Mouse (Mus musculus) embryonic facial prominence, embryonic 11.5 days (tissue): ENCODE measurements at regions not wholly inside any gene's neighbourhood (a gene's known extent, or its start where the extent isn't known, plus 50 kb on each side); places are given as distances from the start of the nearest gene placed in this dataset.
A peak's percentile ranks its signal among the peaks of the same experiment; 100 is the strongest.

Experiments
- ATAC-seq: fragments of 200-750 bp; cut with Nextera tagmentation; replicated peaks from 2 replicates; pipeline ENCODE4 v1.8.0; 2017; ENCODE audit warnings: low read depth; ENCODE audit not compliant: insufficient number of reproducible peaks, low FRiP score, low TSS enrichment
- DNase-seq: peaks from one replicate; pipeline ENCODE4 v3.0.0-alpha.2; 2015; ENCODE audit warnings: low spot score
- H3K27ac ChIP-seq: fragments of 300-500 bp; sonication (generic); replicated peaks from 2 replicates; pipeline ENCODE4 v1.5.1; 2014; ENCODE audit warnings: mild to moderate bottlenecking, low read depth, low read length, control low read depth
- H3K27me3 ChIP-seq: fragments of 300-500 bp; sonication (generic); 2 replicates; pipeline ENCODE4 v1.6.1; 2014; ENCODE audit warnings: mild to moderate bottlenecking, low read length, moderate library complexity, mixed read lengths; ENCODE audit not compliant: control insufficient read depth, insufficient read depth
- H3K36me3 ChIP-seq: fragments of 300-500 bp; sonication (generic); replicated peaks from 2 replicates; pipeline ENCODE4 v1.6.1; 2014; ENCODE audit warnings: low read depth, mild to moderate bottlenecking, low read length, moderate library complexity, mixed read lengths; ENCODE audit not compliant: control insufficient read depth, insufficient read depth
- H3K4me1 ChIP-seq: fragments of 300-500 bp; sonication (generic); 2 replicates; pipeline ENCODE4 v1.6.1; 2014; ENCODE audit warnings: low read length, mixed read lengths; ENCODE audit not compliant: control insufficient read depth, insufficient read depth
- H3K4me2 ChIP-seq: fragments of 300-500 bp; sonication (generic); 2 replicates; pipeline ENCODE4 v1.6.1; 2014; ENCODE audit warnings: low read depth, mild to moderate bottlenecking, control low read depth, low read length, moderate library complexity
- H3K4me3 ChIP-seq: fragments of 300-500 bp; sonication (generic); 2 replicates; pipeline ENCODE4 v1.5.1; 2014; ENCODE audit warnings: low read depth, low read length, control low read depth
- H3K9ac ChIP-seq: fragments of 300-500 bp; sonication (generic); replicated peaks from 2 replicates; pipeline ENCODE4 v1.6.1; 2014; ENCODE audit warnings: mild to moderate bottlenecking, control low read depth, low read length
- H3K9me3 ChIP-seq: fragments of 300-500 bp; sonication (generic); replicated peaks from 2 replicates; pipeline ENCODE4 v1.6.1; 2016; ENCODE audit warnings: mild to moderate bottlenecking, low read length, inconsistent platforms, mixed read lengths; ENCODE audit not compliant: control insufficient read depth
- WGBS: fragments of 180-500 bp; shearing (Covaris S2); extraction: QIAGEN DNeasy Blood & Tissue Kit; methylation state at CpG from one replicate; pipeline ENCODE4 v1.1.7; 2014; 5-methylcytosine and 5-hydroxymethylcytosine counted together

DNA sequence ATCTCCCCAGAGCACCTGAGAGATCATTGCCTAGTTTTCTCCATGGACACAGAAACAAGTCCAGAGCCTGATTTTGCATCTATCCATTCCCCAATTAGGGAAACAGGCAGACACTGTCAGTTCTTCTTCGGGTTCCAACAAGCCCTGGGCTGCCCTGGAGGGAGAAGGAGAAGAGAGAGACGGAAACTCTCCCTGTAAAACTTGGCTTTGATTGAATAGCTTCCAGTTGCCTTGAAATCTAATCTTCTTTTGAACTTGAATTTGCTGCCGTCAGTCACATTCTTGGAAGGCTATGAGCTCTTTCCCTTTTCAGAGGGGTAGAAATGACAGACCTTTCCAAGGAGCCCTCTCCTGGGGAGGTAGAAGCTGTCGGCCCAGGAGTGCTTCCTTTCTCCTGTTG lies 75.0 kb downstream of the Thnsl2 start:
- H3K36me3 ChIP-seq = no peaks in the 10 kb centered on the region
- no peak overlapping the region for H3K4me2 ChIP-seq
- no peaks in the 10 kb centered on the region for H3K4me1 ChIP-seq
- ATAC-seq (no peak), DNase-seq (no peak)
- no peaks in the 10 kb centered on the region for H3K9me3 ChIP-seq
- H3K27ac ChIP-seq = no peak overlapping the region
- H3K27me3 ChIP-seq = no peaks in the 10 kb centered on the region
- no peak overlapping the region for H3K9ac ChIP-seq
- H3K4me3 ChIP-seq = no peak overlapping the region
- WGBS = 51% methylated on average over 4 of the region's 4 CpGs

DNA sequence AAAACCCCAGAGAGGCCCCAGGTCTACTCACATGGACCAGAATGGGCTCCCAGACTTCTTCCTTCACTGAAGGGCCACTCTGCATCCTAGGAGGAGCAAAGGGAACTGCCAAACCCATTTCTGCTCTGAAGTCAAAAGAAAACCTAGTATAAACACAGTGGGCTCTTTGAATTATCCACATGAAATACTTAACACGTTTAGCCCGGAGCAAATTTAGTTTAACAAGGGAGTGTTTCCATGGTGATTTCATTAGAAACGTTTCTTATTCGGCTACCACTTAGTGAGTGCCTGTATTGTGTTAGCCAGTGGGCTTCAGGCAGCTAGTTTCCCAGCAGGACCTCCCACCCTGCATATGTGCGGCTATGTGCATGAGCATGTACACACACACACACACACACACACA lies 69.4 kb downstream of the Thnsl2 start:
- H3K4me1 ChIP-seq = no peaks in the 10 kb centered on the region
- ATAC-seq = no peak
- H3K4me3 ChIP-seq = no peak overlapping the region
- H3K27me3 ChIP-seq = no peaks in the 10 kb centered on the region
- H3K9me3 ChIP-seq = no peaks in the 10 kb centered on the region
- no peak overlapping the region for H3K4me2 ChIP-seq
- 22% methylated on average over 5 of the region's 5 CpGs for WGBS
- no peak overlapping the region for H3K27ac ChIP-seq
- DNase-seq = peak; percentile 59
- H3K36me3 ChIP-seq = no peaks in the 10 kb centered on the region
- no peak overlapping the region for H3K9ac ChIP-seq
